ENCODE assay signal across 9 mouse cellular contexts in the genomic region with DNA sequence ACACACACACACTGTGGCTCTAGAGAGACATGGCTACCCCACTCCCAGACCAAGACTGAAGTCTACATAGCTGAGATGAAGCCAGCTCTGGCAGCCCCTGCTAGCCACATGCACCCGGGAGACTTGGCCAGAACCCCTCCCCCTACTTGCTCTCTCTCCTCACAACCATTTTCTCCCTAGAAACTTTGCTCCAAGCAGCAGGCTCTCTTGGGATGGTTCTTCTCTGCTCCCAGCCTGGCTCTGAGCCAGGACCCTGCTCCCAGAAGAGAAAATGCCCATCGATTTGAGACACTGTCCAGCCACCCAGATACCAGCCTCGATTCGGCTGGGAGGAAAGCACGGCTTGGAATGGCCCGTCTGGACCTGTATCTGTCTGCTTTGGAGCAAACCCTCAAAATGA. TPM values are rescaled to one million over a fixed set of nuclear protein-coding genes. Genes with fewer than 3 reads are reported as not detected.
A peak's percentile ranks its signal among the peaks of the same experiment; 100 is the strongest.
DNase-seq lines count a peak whose midpoint lies in the region; ATAC-seq lines count a peak whose summit lies in the region.
"Had no signal": no experiment of that assay in that cellular context is flagged by ENCODE, and none has a peak within 500 bp of the region (broad histone marks: within the 10 kb centered on the region; RNA-seq: fewer than 3 reads in every experiment).

No protein-coding gene starts in this region.

- H3K36me3 ChIP-seq in hindbrain, embryonic 11.5 days (ENCODE audit: control insufficient read depth, insufficient read depth, low read length), result no peaks in the 10 kb centered on the region
- no peaks in the 10 kb centered on the region for H3K36me3 ChIP-seq in midbrain, embryonic 13.5 days
- H3K36me3 ChIP-seq: liver, embryonic 12.5 days had no signal

- peaks cover 22% of the 10 kb centered on the region for H3K4me1 ChIP-seq in hindbrain, embryonic 11.5 days (replicated peaks; ENCODE audit: control insufficient read depth, insufficient read depth, low read length)
- peaks cover 68% of the 10 kb centered on the region for H3K4me1 ChIP-seq in midbrain, embryonic 13.5 days (replicated peaks)

- no peak overlapping the region for H3K4me3 ChIP-seq in hindbrain, embryonic 11.5 days (ENCODE audit: low read depth, low read length)
- no peak overlapping the region for H3K4me3 ChIP-seq in midbrain, embryonic 13.5 days (replicated peaks)
- H3K4me3 ChIP-seq: liver, embryonic 12.5 days had no signal

- no peaks in the 10 kb centered on the region for H3K9me3 ChIP-seq in hindbrain, embryonic 11.5 days (ENCODE audit: control insufficient read depth, low read length)
- H3K9me3 ChIP-seq in midbrain, embryonic 13.5 days, result no peaks in the 10 kb centered on the region
- H3K9me3 ChIP-seq: liver, embryonic 12.5 days had no signal

- no peak overlapping the region for H3K4me2 ChIP-seq in hindbrain, embryonic 11.5 days (replicated peaks; ENCODE audit: low read depth, low read length)
- H3K4me2 ChIP-seq in midbrain, embryonic 13.5 days (replicated peaks), result no peak overlapping the region; the same call in 1 of the 2 replicates
- H3K4me2 ChIP-seq: liver, embryonic 12.5 days had no signal

- peak; percentile 50 to 58 for DNase-seq in cerebellum, postnatal 14 days
- no peak for DNase-seq in cerebellum, adult 18-20 months
- peak; percentile 98 for DNase-seq in MN1 (ENCODE audit: low spot score)
- DNase-seq in hindbrain, embryonic 11.5 days (ENCODE audit: low spot score), result no peak
- DNase-seq in kidney, adult 18-20 months, result no peak
- DNase-seq in kidney, postnatal 14 days, result no peak
- no peak for DNase-seq in B cell, adult 2 months

- peaks cover 12% of the 10 kb centered on the region for H3K27me3 ChIP-seq in hindbrain, embryonic 11.5 days (ENCODE audit: control insufficient read depth, insufficient read depth, low read length)
- peaks cover 41% of the 10 kb centered on the region for H3K27me3 ChIP-seq in midbrain, embryonic 13.5 days

- no peak overlapping the region for H3K9ac ChIP-seq in hindbrain, embryonic 11.5 days (ENCODE audit: low read depth, low read length)
- no peak overlapping the region for H3K9ac ChIP-seq in midbrain, embryonic 13.5 days (replicated peaks)
- H3K9ac ChIP-seq: liver, embryonic 12.5 days had no signal

- peak overlapping the region; percentile 2; the same call in 1 of the 2 replicates for H3K27ac ChIP-seq in hindbrain, embryonic 11.5 days (ENCODE audit: low read depth, low read length)
- peak overlapping the region; percentile 47; the same call in 1 of the 2 replicates for H3K27ac ChIP-seq in midbrain, embryonic 13.5 days
- H3K27ac ChIP-seq: liver, embryonic 12.5 days had no signal

- ATAC-seq in hindbrain, embryonic 11.5 days (ENCODE audit: low FRiP score), result no peak
- ATAC-seq in midbrain, embryonic 13.5 days, result no peak
- ATAC-seq: liver, embryonic 12.5 days had no signal

- 36% methylated on average over 6 of the region's 6 CpGs for WGBS in hindbrain, embryonic 11.5 days
- 24% methylated on average over 6 of the region's 6 CpGs for WGBS in midbrain, embryonic 13.5 days

RNA-seq across cellular contexts. Expression of a gene that starts 5.2 kb away (rescaled TPM):
- 7.1 TPM in 2 replicates for polyA plus RNA-seq in hindbrain, embryonic 11.5 days (2014; fragmentation: Nextera tagmentation; extraction: Ambion mirVana)
- polyA plus RNA-seq in midbrain, embryonic 13.5 days (2015; fragmentation: Nextera tagmentation; extraction: Ambion mirVana), result 5.2 and 7.9 TPM in 2 replicates

RNA-seq across cellular contexts. Expression of a gene that starts 13.6 kb away (rescaled TPM):
- polyA plus RNA-seq in hindbrain, embryonic 11.5 days (2014; fragmentation: Nextera tagmentation; extraction: Ambion mirVana), result 23.1 and 26.9 TPM in 2 replicates
- 20.6 and 22.9 TPM in 2 replicates for polyA plus RNA-seq in midbrain, embryonic 13.5 days (2015; fragmentation: Nextera tagmentation; extraction: Ambion mirVana)

Comparison
In these comparisons a context has a peak if more than half of its experiments do, and no peak if none do; other contexts are left out.
1. DNase-seq: peak in cerebellum, postnatal 14 days (2 of 2) and MN1 (single experiment); none in cerebellum, adult 18-20 months (0 of 2), hindbrain, embryonic 11.5 days (single experiment), kidney, adult 18-20 months (single experiment), kidney, postnatal 14 days (single experiment) and B cell, adult 2 months (0 of 2).